Mouse (Mus musculus): ENCODE data around the gene Chchd4. TPM values are rescaled to one million over a fixed set of nuclear protein-coding genes. Genes with fewer than 3 reads are reported as not detected.
A peak's percentile ranks its signal among the peaks of the same experiment; 100 is the strongest.

The Chchd4 gene
- polyA plus RNA-seq, 1 experiment = 18.6 TPM

GRCm38 (mm10) chr6:91416146-91416545 lies 57.2 kb downstream of the Chchd4 start:
- no peak overlapping the region for H3K4me3 ChIP-seq (ENCODE audit: insufficient read depth, low read length)
- H3K4me1 ChIP-seq (ENCODE audit: control insufficient read depth, insufficient read depth, low read length) = no peaks in the 10 kb centered on the region
- no peak overlapping the region for H3K27ac ChIP-seq (ENCODE audit: insufficient read depth, low read length)
- no peak for TF ChIP-seq CTCF (IDR thresholded peaks at IDR 0.05; ENCODE audit: extremely low read depth, insufficient read depth, low read length)
- TF ChIP-seq POLR2A (IDR thresholded peaks at IDR 0.05; ENCODE audit: extremely low read depth, insufficient read depth, low read length) = no peak

- Histone ChIP-seq H3K4me3 (ENCODE audit: insufficient read depth, low read length) (no peak overlapping the region), H3K27ac (ENCODE audit: insufficient read depth, low read length) (no peak overlapping the region), H3K4me1 (ENCODE audit: control insufficient read depth, insufficient read depth, low read length) (no peaks in the 10 kb centered on the region)
- TF ChIP-seq CTCF (IDR thresholded peaks at IDR 0.05; ENCODE audit: extremely low read depth, insufficient read depth, low read length) = peak; percentile 89
- TF ChIP-seq POLR2A (IDR thresholded peaks at IDR 0.05; ENCODE audit: extremely low read depth, insufficient read depth, low read length) = no peak
These were observed 58.5 kb downstream of the Chchd4 start for GRCm38 (mm10) chr6:91414890-91415289.

Other genes with a start within 250 kb of the Chchd4 start
- 8.6 and 9.6 TPM in 2 replicates for gene Wnt7a, start 62.2 kb downstream of the Chchd4 start, polyA plus RNA-seq (2012; rRNA removed)
- gene Tmem43, start 157 bp upstream of the Chchd4 start, polyA plus RNA-seq (2012; rRNA removed) = 30.8 and 33.3 TPM in 2 replicates
- gene Xpc, start 42.3 kb upstream of the Chchd4 start, polyA plus RNA-seq (2012; rRNA removed) = 12.5 and 13.6 TPM in 2 replicates
- 56.9 and 60.7 TPM in 2 replicates for gene Lsm3, start 42.4 kb upstream of the Chchd4 start, polyA plus RNA-seq (2012; rRNA removed)
- 94.9 and 105 TPM in 2 replicates for gene Slc6a6, start 210.5 kb upstream of the Chchd4 start, polyA plus RNA-seq (2012; rRNA removed)